Mouse (Mus musculus) hindbrain, embryonic 13.5 days (tissue): Measurements from ENCODE around the gene Icos. TPM values are rescaled to one million over a fixed set of nuclear protein-coding genes. Genes with fewer than 3 reads are reported as not detected.

Experiments used
- ATAC-seq: fragments of 200-750 bp; cut with Nextera tagmentation; 2 replicates; pipeline ENCODE4 v1.8.0; 2017; ENCODE audit warnings: moderate TSS enrichment; ENCODE audit not compliant: low FRiP score
- H3K27ac ChIP-seq: fragments of 300-500 bp; sonication (generic); 2 replicates; pipeline ENCODE4 v1.5.1; 2015; ENCODE audit warnings: inconsistent platforms, mild to moderate bottlenecking, moderate library complexity
- H3K27me3 ChIP-seq: fragments of 300-500 bp; sonication (generic); 2 replicates; pipeline ENCODE4 v1.6.1; 2015; ENCODE audit warnings: mild to moderate bottlenecking, inconsistent platforms
- H3K36me3 ChIP-seq: fragments of 300-500 bp; sonication (generic); 2 replicates; pipeline ENCODE4 v1.6.1; 2015; ENCODE audit warnings: mild to moderate bottlenecking, inconsistent platforms
- H3K4me1 ChIP-seq: fragments of 300-500 bp; sonication (generic); replicated peaks from 2 replicates; pipeline ENCODE4 v1.6.1; 2015; ENCODE audit warnings: inconsistent platforms
- H3K4me2 ChIP-seq: fragments of 300-500 bp; sonication (generic); 2 replicates; pipeline ENCODE4 v1.6.1; 2015; ENCODE audit warnings: inconsistent platforms, mild to moderate bottlenecking, moderate library complexity
- H3K4me3 ChIP-seq: fragments of 300-500 bp; sonication (generic); 2 replicates; pipeline ENCODE4 v1.5.1; 2015; ENCODE audit warnings: mild to moderate bottlenecking, inconsistent platforms
- H3K9ac ChIP-seq: fragments of 300-500 bp; sonication (generic); 2 replicates; pipeline ENCODE4 v1.6.1; 2015; ENCODE audit warnings: mild to moderate bottlenecking, inconsistent platforms
- H3K9me3 ChIP-seq: fragments of 300-500 bp; sonication (generic); 2 replicates; pipeline ENCODE4 v1.6.1; 2016; ENCODE audit warnings: inconsistent platforms
- WGBS: fragments of 180-500 bp; shearing (Covaris S2); methylation state at CpG from one replicate; pipeline ENCODE4 v1.1.7; 2015; 5-methylcytosine and 5-hydroxymethylcytosine counted together
- polyA plus RNA-seq: library from polyadenylated mRNA; unstranded; fragments of >200 nt; fragmentation: Nextera tagmentation; extraction: Ambion mirVana; gene quantifications from 2 replicates; pipeline ENCODE4 v1.2.1, GENCODE M21; 2015

Gene Icos
- polyA plus RNA-seq, 1 experiment from 2014 or later = 0.08 TPM

GRCm38 (mm10) chr1:60945633-60946401 lies 31.9 kb upstream of the Icos start:
- H3K4me3 ChIP-seq = no peak overlapping the region
- H3K9me3 ChIP-seq = no peaks in the 10 kb centered on the region
- no peak overlapping the region for H3K9ac ChIP-seq
- no peaks in the 10 kb centered on the region for H3K27me3 ChIP-seq
- H3K4me1 ChIP-seq = no peaks in the 10 kb centered on the region
- no peak overlapping the region for H3K27ac ChIP-seq
- 77% methylated on average over 8 of the region's 8 CpGs for WGBS
- no peak for ATAC-seq
- no peak overlapping the region for H3K4me2 ChIP-seq
- H3K36me3 ChIP-seq = no peaks in the 10 kb centered on the region

DNA sequence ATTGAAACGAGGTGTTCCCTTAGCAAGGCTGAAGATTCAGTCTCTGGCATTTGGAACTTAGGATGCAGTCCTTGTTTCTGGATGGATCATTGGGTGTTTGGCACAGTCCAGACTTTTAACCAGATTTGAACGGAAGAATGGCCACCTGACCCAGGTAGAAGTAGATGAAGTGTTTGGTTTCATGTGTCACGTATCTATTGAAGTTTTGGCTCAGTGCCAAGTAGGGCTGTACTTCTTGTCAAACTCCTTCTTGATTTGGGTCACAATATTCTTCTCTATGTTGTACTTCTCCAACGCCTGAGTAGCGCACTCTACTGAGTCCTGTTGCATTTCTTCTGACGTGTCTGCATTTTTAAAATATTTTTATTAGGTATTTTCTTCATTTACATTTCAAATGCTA lies 29.6 kb upstream of the Icos start:
- ATAC-seq = no peak
- no peak overlapping the region for H3K27ac ChIP-seq
- no peaks in the 10 kb centered on the region for H3K27me3 ChIP-seq
- no peaks in the 10 kb centered on the region for H3K36me3 ChIP-seq
- WGBS = 91% methylated on average over 6 of the region's 6 CpGs
- no peak overlapping the region for H3K4me2 ChIP-seq
- H3K4me1 ChIP-seq = no peaks in the 10 kb centered on the region
- no peaks in the 10 kb centered on the region for H3K9me3 ChIP-seq
- no peak overlapping the region for H3K4me3 ChIP-seq
- no peak overlapping the region for H3K9ac ChIP-seq

GRCm38 (mm10) chr1:60952958-60953357 lies 24.8 kb upstream of the Icos start:
- H3K9ac ChIP-seq = no peak overlapping the region
- no peak overlapping the region for H3K27ac ChIP-seq
- 78% methylated on average over 7 of the region's 7 CpGs for WGBS
- no peak for ATAC-seq
- H3K4me2 ChIP-seq = no peak overlapping the region
- no peaks in the 10 kb centered on the region for H3K27me3 ChIP-seq
- H3K36me3 ChIP-seq = no peaks in the 10 kb centered on the region
- no peaks in the 10 kb centered on the region for H3K4me1 ChIP-seq
- no peak overlapping the region for H3K4me3 ChIP-seq
- no peaks in the 10 kb centered on the region for H3K9me3 ChIP-seq

- H3K9me3 ChIP-seq = no peaks in the 10 kb centered on the region
- ATAC-seq = no peak
- H3K27me3 ChIP-seq = no peaks in the 10 kb centered on the region
- no peak overlapping the region for H3K4me2 ChIP-seq
- H3K27ac ChIP-seq = no peak overlapping the region
- 94% methylated on average over 7 of the region's 7 CpGs for WGBS
- H3K4me3 ChIP-seq = no peak overlapping the region
- no peak overlapping the region for H3K9ac ChIP-seq
- no peaks in the 10 kb centered on the region for H3K36me3 ChIP-seq
- H3K4me1 ChIP-seq = no peaks in the 10 kb centered on the region
These were observed 24.0 kb upstream of the Icos start for GRCm38 (mm10) chr1:60953686-60954085.

- Histone ChIP-seq H3K36me3 (no peaks in the 10 kb centered on the region), H3K27ac (no peak overlapping the region), H3K9ac (no peak overlapping the region), H3K9me3 (no peaks in the 10 kb centered on the region), H3K4me3 (no peak overlapping the region), H3K4me2 (no peak overlapping the region), H3K27me3 (no peaks in the 10 kb centered on the region), H3K4me1 (no peaks in the 10 kb centered on the region)
- ATAC-seq = no peak
- WGBS = 49% methylated on average over 2 of the region's 2 CpGs
These were observed 23.0 kb upstream of the Icos start for GRCm38 (mm10) chr1:60954759-60955158.

DNA sequence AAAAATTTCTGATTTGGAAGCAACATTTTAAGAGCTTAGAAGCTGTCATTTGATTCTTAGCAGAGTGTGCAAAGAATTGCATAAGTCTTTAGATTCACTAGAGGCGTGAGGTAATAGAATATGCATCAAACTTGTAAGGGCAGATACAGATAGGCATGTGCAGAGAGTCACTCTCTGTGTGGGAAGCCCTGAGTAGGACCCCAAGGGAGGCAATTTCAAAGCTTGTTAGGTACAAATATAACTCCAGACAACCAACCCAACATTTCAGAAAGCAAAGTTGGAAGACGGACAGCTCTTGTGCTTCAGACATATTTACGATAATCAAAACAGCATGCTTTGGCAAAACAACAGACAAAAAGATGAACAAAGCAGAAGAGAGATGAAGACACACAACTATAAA lies 22.5 kb upstream of the Icos start:
- Histone ChIP-seq H3K4me3 (no peak overlapping the region), H3K4me1 (no peaks in the 10 kb centered on the region), H3K36me3 (no peaks in the 10 kb centered on the region), H3K4me2 (no peak overlapping the region), H3K9me3 (no peaks in the 10 kb centered on the region), H3K27ac (no peak overlapping the region), H3K9ac (no peak overlapping the region), H3K27me3 (no peaks in the 10 kb centered on the region)
- 93% methylated on average over 3 of the region's 3 CpGs for WGBS
- no peak for ATAC-seq

GRCm38 (mm10) chr1:60956196-60956595 lies 21.5 kb upstream of the Icos start:
- no peak for ATAC-seq
- Histone ChIP-seq H3K36me3 (no peaks in the 10 kb centered on the region), H3K4me1 (no peaks in the 10 kb centered on the region), H3K4me3 (no peak overlapping the region), H3K4me2 (no peak overlapping the region), H3K9me3 (no peaks in the 10 kb centered on the region), H3K27ac (no peak overlapping the region), H3K27me3 (no peaks in the 10 kb centered on the region), H3K9ac (no peak overlapping the region)
- WGBS = 86% methylated on average over 6 of the region's 6 CpGs

DNA sequence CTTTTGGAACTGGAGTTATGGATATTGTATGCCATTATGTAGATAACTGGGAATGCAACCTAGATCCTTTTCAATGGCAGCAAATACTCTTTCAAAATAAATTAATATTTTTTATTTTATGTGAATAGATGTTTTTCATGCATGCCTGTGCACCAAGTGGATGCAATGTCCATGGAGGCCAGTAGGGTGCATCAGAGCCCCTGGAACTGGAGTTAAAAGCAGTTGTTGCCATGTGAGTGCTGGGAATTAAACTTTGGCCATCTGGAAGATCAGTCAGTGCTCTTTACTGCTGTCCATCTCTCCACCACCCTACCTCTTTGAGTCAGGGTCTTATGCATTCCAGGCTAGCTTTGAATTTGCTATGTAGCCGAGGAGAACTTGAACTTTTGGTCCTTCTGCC lies 19.4 kb upstream of the Icos start:
- Histone ChIP-seq H3K4me3 (no peak overlapping the region), H3K9me3 (no peaks in the 10 kb centered on the region), H3K9ac (no peak overlapping the region), H3K27ac (no peak overlapping the region), H3K27me3 (no peaks in the 10 kb centered on the region), H3K36me3 (no peaks in the 10 kb centered on the region), H3K4me1 (no peaks in the 10 kb centered on the region), H3K4me2 (no peak overlapping the region)
- ATAC-seq = no peak
- 81% methylated on average over 1 of the region's 1 CpGs for WGBS

DNA sequence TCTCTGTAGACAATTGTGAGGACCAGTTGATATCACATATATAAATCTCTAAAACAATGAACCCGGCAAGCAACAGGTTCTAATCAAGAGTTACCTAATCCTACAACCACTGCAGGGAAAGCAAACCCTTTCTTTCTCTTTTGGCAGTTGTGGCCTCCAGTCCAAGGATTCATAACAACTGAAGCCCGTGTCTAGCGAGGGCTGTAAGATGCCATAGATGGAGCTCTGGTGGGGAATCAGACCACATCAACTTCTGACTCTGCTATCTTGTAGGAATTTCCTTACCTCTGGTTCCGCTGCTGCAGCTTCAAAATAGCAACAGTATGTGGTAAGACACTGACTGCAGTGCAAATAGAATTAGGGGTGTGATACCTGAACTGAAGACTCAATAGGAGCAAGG lies 18.5 kb upstream of the Icos start:
- no peaks in the 10 kb centered on the region for H3K9me3 ChIP-seq
- no peak overlapping the region for H3K4me3 ChIP-seq
- no peaks in the 10 kb centered on the region for H3K36me3 ChIP-seq
- no peak overlapping the region for H3K4me2 ChIP-seq
- no peaks in the 10 kb centered on the region for H3K27me3 ChIP-seq
- no peaks in the 10 kb centered on the region for H3K4me1 ChIP-seq
- no peak for ATAC-seq
- no peak overlapping the region for H3K9ac ChIP-seq
- no peak overlapping the region for H3K27ac ChIP-seq
- WGBS = 93% methylated on average over 4 of the region's 4 CpGs

- no peak overlapping the region for H3K9ac ChIP-seq
- H3K4me1 ChIP-seq = no peaks in the 10 kb centered on the region
- ATAC-seq = no peak
- no peaks in the 10 kb centered on the region for H3K27me3 ChIP-seq
- H3K9me3 ChIP-seq = no peaks in the 10 kb centered on the region
- 86% methylated on average over 11 of the region's 11 CpGs for WGBS
- H3K36me3 ChIP-seq = no peaks in the 10 kb centered on the region
- H3K4me2 ChIP-seq = no peak overlapping the region
- no peak overlapping the region for H3K27ac ChIP-seq
- H3K4me3 ChIP-seq = no peak overlapping the region
These were observed 17.3 kb upstream of the Icos start for GRCm38 (mm10) chr1:60960451-60960850.

- 30% methylated on average over 4 of the region's 4 CpGs for WGBS
- Histone ChIP-seq H3K4me1 (no peaks in the 10 kb centered on the region), H3K36me3 (no peaks in the 10 kb centered on the region), H3K9ac (no peak overlapping the region), H3K4me3 (no peak overlapping the region), H3K9me3 (no peaks in the 10 kb centered on the region), H3K27me3 (no peaks in the 10 kb centered on the region), H3K27ac (no peak overlapping the region), H3K4me2 (no peak overlapping the region)
- ATAC-seq = no peak
These were observed 16.6 kb upstream of the Icos start for GRCm38 (mm10) chr1:60961080-60961479.

- Histone ChIP-seq H3K4me1 (no peaks in the 10 kb centered on the region), H3K36me3 (no peaks in the 10 kb centered on the region), H3K27me3 (no peaks in the 10 kb centered on the region), H3K9me3 (no peaks in the 10 kb centered on the region), H3K9ac (no peak overlapping the region), H3K4me3 (no peak overlapping the region), H3K27ac (no peak overlapping the region), H3K4me2 (no peak overlapping the region)
- 89% methylated on average over 4 of the region's 4 CpGs for WGBS
- ATAC-seq = no peak
These were observed 15.6 kb upstream of the Icos start for GRCm38 (mm10) chr1:60962095-60962494.

- Histone ChIP-seq H3K27me3 (no peaks in the 10 kb centered on the region), H3K36me3 (no peaks in the 10 kb centered on the region), H3K9me3 (no peaks in the 10 kb centered on the region), H3K27ac (no peak overlapping the region), H3K4me1 (no peaks in the 10 kb centered on the region), H3K9ac (no peak overlapping the region), H3K4me2 (no peak overlapping the region), H3K4me3 (no peak overlapping the region)
- 39% methylated on average over 2 of the region's 2 CpGs for WGBS
- no peak for ATAC-seq
These were observed 10.2 kb upstream of the Icos start for GRCm38 (mm10) chr1:60967521-60967920.
